Mouse (Mus musculus) kidney, adult 2 months (tissue): ENCODE results near the gene Klrb1.

Source experiments
- CTCF ChIP-seq: fragments of 200-500 bp; conservative IDR thresholded peaks from 2 replicates; pipeline ENCODE4 v1.5.1; 2011; ENCODE audit warnings: low read depth, mild to moderate bottlenecking, control low read depth, low read length, moderate library complexity, mixed read lengths; ENCODE audit not compliant: insufficient read depth, insufficient read length
- POLR2A ChIP-seq: fragments of 200-500 bp; IDR thresholded peaks from one replicate; pipeline ENCODE4 v1.6.1; 2011; ENCODE audit warnings: low read depth, low read length, control low read depth

GRCm38 (mm10) chr6:128759221-128759950, 36.5 kb upstream of the Klrb1 start:
- TF ChIP-seq POLR2A (no peak), CTCF (no peak)
